Mouse (Mus musculus): ENCODE measurements around the gene Bcat2.
"Not testable (repeated sequence)": the region's sequence is repeated elsewhere in the genome, so short reads cannot be mapped to it uniquely, and the experiment has no call there.

Bcat2 gene

GRCm38 (mm10) chr7:45570103-45570741 is at the start of gene Bcat2:
Gene Bcat2, plus strand, starts transcription at chr7:45570153.
- DNase-seq (ENCODE audit: low spot score in 2 of 2) = peak; percentile 81 to 89

GRCm38 (mm10) chr7:45520605-45521004 is 49.3 kb upstream of the Bcat2 start:
- DNase-seq (ENCODE audit: low spot score in 2 of 2) = no peak

- peak; percentile 82 to 88 for DNase-seq (ENCODE audit: low spot score in 2 of 2)
Observed at GRCm38 (mm10) chr7:45521728-45522184, 48.2 kb upstream of the Bcat2 start.

- no peak for DNase-seq (ENCODE audit: low spot score in 2 of 2)
Observed at GRCm38 (mm10) chr7:45522194-45522752, 47.7 kb upstream of the Bcat2 start.

DNA sequence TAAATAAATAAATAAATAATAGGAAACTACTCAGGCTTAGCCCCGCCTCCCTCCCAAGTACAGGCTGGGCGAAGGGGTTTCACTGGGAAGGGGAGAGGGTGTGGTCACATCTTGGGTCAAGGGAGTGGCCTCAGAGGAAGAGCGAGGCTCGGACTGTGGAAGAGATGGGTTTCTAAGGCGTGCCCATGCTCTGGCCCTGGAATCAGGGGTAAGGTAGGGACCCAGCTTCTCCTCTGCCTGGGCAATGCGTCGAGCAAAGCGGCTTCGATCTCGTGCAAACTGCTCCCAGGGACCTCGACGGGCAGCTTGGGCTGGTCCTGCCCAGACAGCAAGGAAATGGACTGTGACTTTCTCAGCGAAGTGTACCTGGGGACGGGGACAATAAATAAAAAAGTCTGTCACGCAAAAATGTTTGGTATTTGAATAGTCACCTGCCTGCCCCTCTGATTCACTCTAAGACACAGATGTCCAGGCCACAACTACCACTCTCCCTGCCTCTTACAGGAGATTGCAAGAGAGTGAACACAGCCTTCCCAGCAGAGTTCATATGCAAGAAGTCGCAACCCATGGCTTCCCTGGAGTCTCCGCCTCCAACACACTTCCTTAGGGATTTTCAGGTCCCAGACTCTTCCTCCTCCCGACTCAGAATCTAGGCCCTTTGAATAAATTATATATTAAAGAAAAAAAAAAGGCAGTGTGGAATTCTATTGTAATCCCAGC is 46.8 kb upstream of the Bcat2 start:
- DNase-seq (ENCODE audit: low spot score in 2 of 2) = peak in 1 of 2 experiments; percentile 41

GRCm38 (mm10) chr7:45523678-45524170 is 46.2 kb upstream of the Bcat2 start:
- no peak for DNase-seq (ENCODE audit: low spot score in 2 of 2)

DNA sequence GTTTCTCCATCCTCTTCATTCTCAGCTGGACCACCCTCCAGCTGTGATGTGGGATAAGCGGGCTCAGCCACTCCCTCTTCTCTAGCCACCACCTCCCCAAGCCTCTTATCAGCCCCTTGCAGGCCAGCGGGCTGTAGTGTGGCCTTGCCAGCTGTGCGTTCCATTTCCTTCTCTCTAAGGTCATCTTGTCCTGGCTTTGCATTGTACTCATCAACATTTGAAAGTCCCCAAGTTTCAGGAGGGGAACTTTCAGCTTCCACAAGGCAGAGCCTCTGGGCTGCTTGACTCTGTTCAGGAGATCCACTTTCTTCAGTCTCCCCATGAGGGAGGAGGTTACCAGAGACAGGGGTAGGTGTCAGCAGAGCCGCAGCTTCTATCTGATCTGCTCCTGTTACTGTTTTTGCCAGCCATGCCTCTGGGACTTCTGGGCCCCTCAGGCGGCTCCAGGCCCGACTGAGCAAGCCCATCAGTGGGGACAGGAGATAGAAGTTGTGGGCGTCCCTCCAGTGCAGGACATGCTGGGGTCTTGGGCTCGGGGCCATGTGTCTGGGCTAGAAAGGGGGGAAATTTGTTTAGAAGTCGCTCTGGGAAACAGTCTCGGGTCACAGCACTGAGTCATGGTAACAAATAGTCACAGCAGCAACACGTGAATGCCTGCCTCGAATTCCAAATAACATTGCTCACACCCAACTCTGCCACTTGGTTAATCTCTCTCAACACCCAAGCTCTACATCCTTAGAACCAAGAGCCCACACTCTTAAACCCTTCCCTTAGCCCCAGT is 44.9 kb upstream of the Bcat2 start:
- DNase-seq (ENCODE audit: low spot score in 2 of 2) = peak; percentile 83 to 86

DNA sequence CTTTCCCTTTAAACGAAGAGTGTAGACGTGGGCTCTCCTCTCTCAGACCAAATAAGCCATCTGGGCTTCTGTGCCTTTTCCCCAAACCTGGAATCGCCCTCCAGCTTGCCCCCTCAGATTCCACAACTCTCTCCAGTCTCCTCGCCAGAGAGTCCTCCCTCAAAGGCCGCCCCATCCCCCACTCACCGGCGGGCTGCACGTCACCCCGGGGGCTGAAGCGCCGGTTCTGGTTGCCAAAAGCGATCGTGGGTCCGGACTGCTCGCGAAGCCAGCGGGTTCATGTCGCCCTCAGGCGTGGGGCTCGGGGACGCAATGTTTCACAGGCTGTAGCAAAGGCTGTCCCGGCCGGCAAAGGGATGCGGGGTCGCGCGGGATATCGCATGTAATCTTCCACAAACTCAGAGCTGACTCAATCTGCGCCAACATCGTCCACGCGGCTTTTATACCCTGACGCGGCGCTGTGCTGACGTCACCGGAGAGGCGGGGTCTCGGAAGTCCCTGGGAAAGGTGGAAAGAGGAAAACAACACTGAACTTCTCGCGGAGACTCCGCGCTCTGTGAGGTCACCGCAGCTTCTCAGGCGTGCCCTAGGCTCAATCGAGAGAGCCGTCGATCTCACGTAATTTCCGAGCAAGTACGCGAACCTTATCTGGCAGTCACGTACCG is 44.0 kb upstream of the Bcat2 start, which contains the start of the genes Ppp1r15a and Plekha4:
Gene Ppp1r15a, minus strand, starts transcription at position 460 of the 665 bp plus-strand sequence.
Gene Plekha4, plus strand, starts transcription at position 522 of the 665 bp plus-strand sequence.
- DNase-seq (ENCODE audit: low spot score in 2 of 2) = peak; percentile 95 to 98

DNA sequence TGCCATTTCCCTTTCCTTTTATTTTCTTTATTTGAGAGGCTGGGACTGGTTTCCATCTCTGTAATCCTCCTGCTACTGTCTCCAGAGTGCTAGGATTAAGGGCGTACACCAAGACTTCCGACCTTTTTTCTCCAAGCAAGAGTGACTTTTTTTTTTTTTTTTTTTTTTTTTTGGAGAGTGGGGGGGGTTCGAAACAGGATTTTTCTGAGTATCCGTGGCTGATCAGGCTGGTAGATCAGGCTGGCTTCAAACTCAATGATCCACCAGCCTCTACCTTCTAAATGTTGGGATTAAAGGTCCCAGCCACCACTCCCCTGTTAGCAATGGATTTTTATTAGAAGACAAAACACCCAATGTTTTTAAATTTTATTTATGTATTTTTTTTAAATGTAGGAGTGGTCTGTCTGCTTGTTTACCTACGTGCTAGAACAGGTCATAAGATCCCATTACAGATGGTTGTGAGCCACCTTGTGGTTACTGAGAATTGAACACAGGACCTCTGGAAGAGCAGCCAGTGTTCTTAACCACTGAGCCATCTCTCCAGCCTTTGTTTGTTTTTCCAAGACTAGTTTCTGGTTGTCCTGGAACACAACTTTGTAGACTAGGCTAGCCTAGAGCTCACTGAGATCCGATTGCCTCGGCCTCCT is 43.4 kb upstream of the Bcat2 start:
- peak in 1 of 2 experiments; percentile 45 for DNase-seq (ENCODE audit: low spot score in 2 of 2)

DNA sequence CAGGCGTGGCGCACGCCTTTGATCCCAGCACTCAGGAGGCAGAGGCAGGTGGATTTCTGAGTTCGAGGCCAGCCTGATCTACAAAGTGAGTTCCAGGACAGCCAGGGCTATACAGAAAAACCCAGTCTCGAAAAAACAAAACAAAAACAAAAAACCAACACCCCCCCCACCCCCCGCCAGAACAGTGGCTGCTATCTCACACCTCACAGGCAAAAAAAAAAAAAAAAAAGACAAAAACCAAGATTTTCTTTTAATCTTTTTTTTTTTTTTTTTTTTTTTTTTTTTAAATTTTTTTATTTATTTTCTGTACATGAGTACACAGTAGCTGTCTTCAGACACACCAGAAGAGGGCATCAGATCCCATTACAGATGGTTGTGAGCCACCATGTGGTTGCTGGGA is 42.8 kb upstream of the Bcat2 start:
- not testable (repeated sequence) for DNase-seq (ENCODE audit: low spot score in 2 of 2)

- DNase-seq (ENCODE audit: low spot score in 2 of 2) = no peak
Observed at GRCm38 (mm10) chr7:45529461-45529860, 40.5 kb upstream of the Bcat2 start.

DNA sequence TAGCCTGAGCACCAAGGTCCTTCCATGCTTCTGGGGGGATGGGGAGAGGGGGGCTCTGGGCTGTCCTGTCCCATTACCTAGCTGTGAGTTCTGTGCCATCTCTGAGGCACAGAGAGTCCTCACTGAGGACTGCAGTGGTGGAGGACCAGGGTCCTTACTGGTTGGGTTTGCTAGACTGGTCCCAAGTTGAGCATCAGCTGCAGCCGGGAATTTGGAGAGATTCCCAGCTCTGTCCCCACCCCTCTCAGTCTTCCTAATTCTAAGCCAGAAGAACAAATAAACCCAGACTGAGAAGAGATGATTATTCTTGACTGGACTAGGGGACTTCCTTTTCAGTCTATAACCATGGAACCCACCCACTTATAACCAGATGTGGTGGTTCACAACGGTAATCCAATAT is 39.3 kb upstream of the Bcat2 start:
- no peak for DNase-seq (ENCODE audit: low spot score in 2 of 2)

DNA sequence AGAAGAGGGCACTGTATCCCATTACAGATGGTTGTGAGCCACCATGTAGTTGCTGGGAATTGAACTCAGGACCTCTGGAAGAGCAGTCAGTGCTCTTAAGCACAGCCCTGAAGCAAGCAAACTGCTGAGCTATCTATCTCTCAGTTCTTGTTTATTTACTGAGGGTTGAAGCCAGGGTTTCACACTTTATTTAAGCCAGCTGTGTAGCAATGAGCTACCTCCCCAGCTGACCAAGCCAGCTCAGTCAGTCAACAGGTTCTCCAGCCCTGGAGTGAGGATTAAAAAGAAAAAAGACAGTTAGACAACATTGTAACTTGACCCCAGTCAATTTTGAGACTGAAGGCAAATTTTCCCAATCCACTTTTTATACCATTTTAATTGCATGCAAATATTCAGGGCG is 34.3 kb upstream of the Bcat2 start:
- no peak for DNase-seq (ENCODE audit: low spot score in 2 of 2)

DNA sequence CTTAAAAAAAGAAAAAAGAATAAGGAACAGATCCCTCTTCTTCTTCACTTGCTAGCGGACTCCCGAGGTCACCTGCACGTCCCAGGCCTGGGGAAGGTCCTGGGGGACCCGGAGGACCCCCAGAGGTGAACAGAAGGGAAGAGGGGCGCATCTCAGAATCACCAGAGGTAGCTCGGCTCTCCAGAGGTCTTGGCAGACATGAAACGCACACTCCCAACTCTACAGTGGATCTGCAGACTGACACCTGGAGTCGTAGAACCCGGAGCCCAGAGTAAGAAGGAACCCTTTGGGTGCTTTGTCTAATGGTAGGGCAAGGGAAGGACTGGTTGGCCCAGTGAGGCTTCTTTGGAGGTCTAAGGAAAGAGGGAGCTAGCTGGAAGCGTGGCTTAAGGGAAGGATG is 32.4 kb upstream of the Bcat2 start:
- DNase-seq (ENCODE audit: low spot score in 2 of 2) = no peak

DNA sequence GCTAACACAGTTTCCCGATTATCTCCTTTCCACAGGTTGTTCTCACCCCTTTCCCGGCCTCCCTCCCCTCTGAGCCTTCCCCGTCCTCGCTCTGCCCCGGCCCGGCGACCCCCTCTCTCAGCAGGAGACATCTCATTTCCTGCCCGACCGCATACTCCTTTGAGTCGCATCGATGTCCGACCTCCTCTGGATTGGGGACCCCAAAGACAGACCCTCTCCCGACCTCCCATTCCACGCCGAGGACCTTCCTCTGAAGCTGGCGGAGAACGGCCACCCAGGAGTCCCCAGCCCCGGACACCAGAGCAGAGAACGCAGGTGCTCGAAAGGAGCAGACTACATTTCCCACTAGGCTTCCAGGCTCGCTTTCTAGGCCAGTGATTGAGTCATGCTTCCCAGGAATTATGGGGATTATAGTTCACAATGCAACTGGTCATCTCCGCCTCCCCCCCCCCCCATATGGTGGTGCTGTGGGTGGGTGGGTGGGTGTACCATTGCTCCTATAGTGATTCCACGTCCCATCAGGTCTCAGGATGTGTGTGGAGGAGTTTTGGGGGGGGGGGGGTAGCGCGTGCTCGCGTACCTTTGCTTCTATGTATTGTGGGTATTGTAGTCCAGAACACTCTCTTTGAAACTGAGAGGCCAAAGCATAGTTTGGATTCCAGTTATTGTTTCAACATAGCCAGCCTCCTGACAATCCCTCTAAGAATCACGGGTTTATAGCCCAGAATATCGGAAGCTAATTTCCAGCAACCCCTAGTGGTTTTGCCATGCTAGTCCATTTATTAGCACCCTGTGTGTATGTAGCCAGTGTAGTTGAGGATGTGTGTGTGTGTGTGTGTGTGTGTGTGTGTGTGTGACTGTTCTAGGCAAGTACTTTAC is 31.6 kb upstream of the Bcat2 start:
- no peak for DNase-seq (ENCODE audit: low spot score in 2 of 2)

GRCm38 (mm10) chr7:45539095-45539494 is 30.9 kb upstream of the Bcat2 start:
- no peak for DNase-seq (ENCODE audit: low spot score in 2 of 2)

GRCm38 (mm10) chr7:45540213-45540612 is 29.7 kb upstream of the Bcat2 start:
- no peak for DNase-seq (ENCODE audit: low spot score in 2 of 2)

- no peak for DNase-seq (ENCODE audit: low spot score in 2 of 2)
Observed at GRCm38 (mm10) chr7:45544525-45544924, 25.4 kb upstream of the Bcat2 start.

DNA sequence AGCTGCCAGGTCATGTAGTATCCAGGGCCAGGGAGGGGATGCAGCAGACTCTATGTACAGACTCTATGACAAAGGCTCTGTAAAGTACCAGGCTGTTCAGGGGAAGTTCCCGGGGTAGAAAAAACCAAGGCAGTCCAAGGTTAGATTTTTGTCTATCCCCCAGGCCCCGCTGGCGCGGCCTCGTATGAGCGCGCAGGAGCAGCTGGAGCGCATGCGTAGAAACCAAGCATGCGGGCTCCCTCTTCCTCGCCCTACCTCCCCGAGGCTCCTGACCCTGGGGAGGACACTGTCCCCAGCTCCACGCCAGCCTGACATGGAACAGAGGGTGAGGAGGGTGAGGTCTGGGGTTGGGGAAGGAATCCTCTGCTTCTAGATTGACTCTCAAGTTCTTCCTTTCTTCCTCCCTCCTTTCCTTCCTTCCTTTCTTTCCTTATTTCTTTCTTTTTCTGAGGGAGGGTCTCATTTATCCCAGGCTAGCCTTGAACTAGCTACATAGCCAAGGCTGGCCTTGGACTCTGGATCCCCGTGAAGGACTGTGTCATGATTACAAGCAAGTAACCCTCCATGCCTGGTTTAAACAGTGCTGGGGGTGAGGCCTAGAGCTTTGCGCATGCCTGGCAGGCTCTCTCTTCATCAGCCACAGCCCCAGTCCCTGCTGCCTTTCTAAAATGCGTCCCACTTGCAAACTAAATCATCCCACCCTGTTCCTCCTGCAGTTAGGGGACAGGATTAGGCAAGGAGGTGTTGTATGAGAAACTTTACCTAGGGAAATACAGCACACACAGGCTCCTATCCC is 20.1 kb upstream of the Bcat2 start:
- no peak for DNase-seq (ENCODE audit: low spot score in 2 of 2)
